Mouse (Mus musculus) layer of hippocampus, adult 11-12 months (tissue): ENCODE measurements around the gene Bend3.
A peak's percentile ranks its signal among the peaks of the same experiment; 100 is the strongest.
"Not testable (repeated sequence)": the region's sequence is repeated elsewhere in the genome, so short reads cannot be mapped to it uniquely, and the experiment has no call there.

Experiments used
- DNase-seq: peaks from one replicate; pipeline ENCODE4 v3.0.0; 2022; ENCODE audit warnings: low spot score

Gene Bend3

DNA sequence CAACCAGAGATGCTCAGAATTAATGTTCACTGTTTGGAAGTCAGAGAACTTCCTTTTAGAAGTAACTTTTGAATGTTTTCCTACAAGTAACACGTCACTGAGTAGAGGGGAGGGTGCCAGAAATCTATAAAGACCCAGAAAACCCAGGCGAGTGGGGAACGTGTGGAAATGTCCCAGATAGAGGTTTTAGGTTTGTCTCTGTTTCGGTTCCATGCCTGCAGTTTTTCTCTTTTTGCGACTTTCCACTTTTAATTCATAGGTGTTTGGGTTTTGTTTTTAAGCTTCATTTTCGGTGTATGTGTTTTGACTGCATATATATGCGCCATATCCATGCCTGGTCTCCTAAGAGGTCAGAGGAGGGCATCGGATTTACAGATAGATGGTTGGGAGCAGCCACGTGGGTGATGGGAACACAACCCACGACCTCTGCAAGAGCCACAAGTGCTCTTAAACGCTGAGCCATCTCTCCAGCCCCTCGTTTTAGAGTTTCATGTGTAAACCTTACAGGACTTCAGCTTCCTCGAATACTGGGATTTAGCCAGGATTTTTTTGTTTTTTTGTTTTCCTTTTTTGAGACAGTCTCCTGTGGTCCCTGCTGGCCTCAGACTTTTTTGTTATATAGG lies 1.7 kb downstream of the Bend3 start:
- no peak for DNase-seq

DNA sequence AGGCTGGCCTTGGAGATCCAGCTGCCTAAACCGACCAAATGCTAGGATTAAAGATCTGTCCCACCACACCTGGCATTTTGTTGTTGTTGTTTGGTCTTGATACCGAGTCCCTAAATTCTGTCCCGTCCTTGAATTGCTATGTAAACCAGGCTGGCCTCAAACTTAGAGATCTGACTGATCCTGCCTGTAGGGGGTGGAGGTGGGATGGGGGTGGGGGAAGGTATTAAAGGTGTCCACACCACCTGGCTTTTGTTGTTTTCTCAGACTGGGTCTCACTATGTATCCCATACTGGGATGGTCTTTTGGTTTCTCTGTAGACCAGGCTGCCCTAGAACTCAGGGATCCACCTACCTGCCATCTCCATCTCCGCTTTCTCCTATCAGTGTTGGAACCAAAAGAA lies 2.5 kb downstream of the Bend3 start:
- no peak for DNase-seq

DNA sequence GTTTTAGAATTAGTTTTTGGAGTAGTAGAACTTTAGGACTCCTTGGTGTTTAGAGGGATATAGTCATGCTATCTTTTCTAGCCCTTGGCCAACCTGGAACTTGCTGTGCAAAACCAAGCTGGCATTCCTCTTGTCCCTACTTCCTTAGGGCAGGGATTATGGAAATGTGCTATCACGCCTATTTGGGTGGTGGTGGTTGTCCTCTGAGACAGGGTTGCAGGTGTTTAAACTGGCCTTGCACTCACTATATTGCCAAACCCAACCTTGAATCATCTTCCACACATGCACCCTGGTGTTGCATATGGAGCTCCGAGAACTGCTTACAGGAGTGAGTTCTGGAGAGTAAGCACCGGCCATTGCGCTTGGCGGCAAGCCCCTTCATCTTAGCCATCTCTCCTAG lies 3.4 kb downstream of the Bend3 start:
- no peak for DNase-seq

DNA sequence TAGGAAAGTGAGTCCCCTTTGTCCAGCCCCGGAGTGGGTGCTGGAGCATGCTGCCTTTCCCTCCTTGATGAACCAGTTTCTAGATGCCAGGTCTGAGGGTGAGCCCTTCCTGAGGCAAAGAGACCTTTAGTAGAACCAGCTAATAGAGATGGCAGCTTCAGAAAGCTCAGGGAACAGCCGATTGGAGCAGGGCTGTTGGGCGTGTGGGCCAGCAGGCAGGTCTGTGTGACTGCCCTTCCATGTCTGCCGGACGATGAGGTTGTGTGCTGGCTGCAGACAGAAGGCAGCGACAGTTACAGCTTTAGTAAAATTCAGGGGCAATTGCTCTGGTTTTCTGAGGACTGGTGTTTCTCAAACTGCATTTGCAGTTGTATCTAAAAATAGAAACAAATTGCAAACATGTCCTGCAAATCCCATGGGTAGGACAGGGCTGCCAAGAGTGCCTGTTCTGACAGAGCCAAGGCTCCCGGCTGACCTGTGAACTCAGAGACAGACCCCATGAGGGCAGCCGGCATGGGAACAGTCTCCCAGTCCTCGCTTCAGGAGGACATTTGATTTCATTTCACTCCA lies 4.9 kb downstream of the Bend3 start:
- no peak for DNase-seq

DNA sequence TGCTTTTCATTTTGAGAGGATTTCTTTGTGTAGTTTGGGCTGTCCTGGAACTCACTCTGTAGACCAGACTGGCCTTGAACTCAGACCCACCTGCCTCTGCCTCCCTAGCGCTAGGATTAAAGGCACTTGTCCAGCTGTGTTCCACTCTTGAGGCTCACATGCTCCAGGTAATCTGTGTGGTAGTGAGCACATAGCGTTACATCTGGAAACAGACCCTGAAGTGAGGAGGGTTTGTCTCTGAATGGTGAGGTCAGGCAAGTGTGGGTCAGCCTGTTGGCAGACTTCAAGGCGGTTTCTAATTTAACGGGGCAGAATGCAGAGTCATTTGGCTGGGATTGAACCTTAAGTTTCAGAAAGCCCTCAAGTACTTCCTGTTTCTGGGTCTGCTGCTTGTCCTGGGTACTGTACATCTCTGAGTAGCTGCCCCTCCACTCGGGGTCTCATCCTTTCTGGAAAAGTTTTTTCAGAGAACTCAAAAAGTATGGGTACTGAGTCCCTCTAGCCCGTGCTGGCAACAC lies 7.2 kb downstream of the Bend3 start:
- DNase-seq = no peak

DNA sequence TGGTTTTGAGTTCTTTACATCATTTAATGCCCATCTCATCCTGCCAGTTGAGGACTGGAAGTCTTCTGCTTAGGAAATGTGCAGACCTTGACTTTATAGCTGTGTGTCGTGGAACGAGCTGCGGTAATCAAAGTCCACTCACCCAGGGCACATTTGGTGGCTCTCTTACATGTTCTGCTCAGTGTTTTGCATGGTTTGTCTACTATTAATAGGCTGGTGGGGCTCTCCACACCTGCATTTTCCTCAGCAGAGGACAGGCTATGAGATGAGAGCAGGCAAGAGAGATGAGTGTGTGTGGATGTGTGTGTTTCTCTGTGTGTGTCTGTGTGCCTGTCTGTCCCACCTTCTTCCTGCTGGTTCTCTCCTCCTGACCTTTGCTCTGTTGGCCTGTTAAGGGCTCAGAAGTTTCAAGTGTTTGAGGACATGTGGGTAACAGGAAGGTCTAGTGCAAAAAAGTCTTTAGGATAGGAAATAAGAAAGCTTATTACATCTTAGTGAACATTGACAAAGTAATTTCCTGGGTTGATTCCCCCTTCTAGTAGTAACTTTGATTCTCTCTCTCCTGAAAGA lies 8.9 kb downstream of the Bend3 start:
- DNase-seq = no peak

DNA sequence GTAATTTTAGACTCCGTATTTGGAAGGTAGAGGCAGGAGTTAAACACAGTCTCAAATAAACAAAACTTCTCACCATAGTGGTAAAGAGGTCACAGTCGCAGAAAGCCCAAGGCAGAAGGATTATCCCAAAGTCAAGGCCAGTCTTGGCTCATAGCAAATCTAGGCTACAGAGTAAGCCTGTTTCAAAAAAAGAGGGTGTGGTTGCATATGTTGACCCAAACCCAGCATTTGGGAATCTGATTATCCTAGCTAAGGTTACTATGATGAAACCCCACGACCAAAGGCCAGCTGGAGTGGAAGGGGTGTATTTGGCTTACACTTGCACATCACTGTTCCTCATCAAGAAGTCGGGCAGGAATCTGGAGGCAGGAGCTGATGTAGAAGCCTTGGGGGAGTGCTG lies 9.6 kb downstream of the Bend3 start:
- DNase-seq = no peak

DNA sequence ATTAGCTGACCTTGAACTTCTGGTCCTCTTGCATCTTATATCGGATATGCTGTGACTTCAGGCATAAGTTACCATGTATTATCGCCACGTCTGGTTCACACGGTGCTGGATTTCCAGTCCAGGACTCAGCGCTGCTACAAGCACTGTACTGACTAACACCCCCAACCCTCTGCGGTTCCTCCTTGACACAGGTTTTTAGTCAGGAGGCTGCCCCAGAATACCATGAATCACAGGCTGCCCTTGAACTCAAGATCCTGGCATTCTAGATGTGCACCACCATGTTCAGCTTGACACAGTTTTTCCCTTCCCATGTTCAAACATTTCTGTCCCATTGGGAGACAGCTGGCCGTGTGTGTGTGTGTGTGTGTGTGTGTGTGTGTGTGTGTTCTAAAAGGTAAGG lies 10.5 kb downstream of the Bend3 start:
- no peak for DNase-seq

DNA sequence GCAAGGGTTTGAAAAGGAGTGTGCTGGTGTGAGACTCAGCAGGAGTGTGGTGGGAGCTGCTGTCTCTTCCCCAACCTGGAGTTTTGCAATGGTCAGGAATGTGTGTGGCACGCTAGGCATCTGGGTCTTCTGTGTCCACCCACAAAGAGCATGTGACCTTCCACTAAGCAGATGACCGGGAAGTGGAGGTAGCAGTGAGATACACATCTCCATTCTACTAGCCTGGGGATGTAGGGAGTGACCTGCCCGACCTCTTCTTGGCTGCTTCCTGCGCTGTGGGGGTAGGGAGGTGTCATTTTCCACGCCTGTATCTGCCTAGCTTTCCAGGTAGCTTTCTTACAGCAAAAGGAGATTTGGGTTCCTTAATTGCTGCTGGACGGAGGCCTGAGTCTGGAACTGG lies 10.9 kb downstream of the Bend3 start:
- no peak for DNase-seq

DNA sequence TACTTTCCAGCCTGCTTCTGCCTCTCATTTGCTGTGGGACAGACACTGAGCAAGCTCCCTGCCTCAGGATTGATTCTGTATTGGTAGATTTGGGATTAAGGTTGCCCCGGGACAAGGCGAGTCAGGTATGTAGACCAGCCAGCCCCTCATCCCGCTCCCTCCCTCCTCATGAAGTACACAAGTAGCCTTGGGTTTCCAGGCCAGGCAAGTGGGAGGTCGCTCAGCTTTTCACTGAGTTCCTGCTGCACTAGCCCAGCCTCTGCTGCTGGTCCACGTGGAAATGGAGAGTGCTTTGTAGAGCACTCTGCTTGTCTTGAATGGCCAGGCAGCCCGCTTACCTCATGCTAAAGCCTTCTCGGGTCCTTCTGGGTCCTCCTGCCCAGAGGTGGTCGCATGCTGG lies 11.4 kb downstream of the Bend3 start:
- DNase-seq = no peak

DNA sequence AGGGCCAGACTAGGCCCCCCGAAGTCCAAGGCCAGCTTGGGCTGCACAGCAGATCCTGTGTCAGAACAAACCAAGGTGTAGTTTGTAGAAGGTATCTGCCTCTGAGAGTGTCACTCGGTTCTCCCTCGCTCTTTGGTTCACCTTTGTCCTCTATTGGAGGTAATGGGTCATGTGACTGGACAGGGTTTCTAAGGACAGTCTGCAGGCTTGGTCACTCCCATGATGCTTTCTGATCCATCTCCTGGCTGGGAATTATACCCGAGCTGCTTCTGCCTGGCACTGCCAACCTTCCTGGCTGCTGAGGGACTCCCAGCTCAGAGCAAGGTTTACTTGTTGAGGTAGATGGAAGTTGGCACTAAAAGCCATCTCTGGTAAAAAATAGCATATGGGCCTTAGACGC lies 12.2 kb downstream of the Bend3 start:
- DNase-seq = no peak

DNA sequence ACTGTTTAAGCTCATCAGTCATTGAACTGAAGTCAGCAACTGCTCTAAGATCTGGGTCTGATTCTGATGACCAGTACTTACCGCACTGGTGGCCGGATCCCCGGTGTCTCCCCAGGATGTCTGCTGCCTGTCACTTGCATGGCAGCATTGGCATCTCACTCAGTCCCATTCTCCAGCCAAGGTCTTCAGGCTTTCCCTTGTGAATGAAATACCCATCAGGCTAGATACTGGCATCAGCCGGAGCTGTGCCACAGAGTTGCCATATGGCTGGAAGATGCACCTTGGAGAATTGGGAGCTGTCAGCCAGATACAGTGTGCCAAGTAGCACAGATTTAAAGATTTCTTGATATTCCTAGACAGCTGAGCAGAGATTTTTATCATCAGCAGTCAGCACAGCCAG lies 24.0 kb downstream of the Bend3 start:
- no peak for DNase-seq

DNA sequence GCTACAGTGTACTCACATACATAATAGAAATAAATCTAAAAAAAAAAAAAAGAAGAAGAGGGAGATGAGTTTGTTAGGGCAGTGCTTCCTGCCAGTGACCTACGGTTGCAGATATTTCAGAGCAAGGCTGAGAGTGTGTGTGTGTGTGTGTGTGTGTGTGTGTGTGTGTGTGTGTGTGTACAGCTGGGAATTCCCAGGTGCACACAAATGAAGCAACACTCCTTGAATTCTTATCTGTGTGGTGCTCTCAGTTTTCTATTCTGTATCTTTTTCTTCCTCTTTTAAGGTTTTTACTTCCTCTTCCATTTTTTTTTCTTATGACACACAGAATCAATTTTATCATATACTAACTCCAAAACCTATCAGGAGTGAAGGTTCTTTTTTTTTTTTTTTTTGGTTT lies 25.7 kb downstream of the Bend3 start:
- DNase-seq = no peak

DNA sequence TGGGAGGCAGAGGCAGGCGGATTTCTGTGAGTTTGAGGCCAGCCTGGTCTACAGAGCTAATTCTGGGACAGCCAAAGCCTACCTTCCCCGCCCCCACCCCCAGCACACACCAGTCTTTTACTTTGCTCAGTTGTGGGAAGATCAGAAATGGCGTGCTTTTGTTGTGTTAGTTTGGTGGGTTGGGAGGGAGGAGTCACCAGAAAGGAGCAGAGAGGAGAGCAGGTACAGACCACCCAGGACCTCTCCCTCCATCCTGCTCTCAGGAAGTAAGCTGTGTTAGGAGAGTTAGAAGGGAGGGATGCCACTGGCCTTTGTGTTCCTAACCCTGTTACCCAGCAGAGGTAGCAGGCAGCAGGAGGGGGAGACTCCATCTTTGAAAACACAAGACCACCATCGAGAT lies 28.4 kb downstream of the Bend3 start:
- no peak for DNase-seq

DNA sequence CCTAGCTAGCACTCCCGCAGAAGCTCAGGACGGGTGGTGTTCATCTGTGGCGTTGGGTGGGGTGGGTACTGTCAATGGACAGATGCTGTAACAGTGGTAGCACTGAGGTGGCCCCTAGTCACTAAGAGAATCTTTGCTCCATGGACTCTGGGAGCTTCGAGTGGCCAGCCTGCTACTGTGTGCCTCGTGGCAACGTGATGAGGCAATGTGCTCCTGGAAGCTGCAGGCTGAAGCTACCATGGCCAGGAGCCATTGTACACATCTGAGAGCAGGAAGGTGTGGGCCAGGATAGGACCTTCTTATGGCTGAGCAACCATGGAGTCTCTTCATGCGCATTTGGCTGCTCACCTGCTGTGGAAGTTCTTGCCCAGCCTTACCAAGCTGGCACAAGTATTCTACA lies 30.6 kb downstream of the Bend3 start:
- no peak for DNase-seq

DNA sequence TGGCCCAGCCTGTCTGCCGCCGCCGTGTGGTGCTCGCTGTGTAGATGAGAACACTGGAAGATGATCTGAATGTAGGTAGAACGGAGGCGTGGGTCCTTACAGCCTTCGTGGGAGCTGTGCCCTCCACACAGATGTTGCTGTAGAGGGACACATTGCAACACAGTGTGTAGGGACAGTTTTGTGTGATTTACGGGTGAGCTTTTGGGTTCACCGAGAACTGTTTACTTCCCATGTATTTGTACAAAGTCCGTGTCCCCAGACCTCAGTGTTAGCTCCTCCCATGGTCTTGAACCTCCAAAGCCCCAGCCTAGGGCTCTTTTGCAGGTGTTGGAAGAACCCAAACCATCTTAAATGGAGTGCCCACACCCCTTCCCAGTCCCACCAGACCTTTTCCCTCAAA lies 34.3 kb downstream of the Bend3 start:
- DNase-seq = no peak

DNA sequence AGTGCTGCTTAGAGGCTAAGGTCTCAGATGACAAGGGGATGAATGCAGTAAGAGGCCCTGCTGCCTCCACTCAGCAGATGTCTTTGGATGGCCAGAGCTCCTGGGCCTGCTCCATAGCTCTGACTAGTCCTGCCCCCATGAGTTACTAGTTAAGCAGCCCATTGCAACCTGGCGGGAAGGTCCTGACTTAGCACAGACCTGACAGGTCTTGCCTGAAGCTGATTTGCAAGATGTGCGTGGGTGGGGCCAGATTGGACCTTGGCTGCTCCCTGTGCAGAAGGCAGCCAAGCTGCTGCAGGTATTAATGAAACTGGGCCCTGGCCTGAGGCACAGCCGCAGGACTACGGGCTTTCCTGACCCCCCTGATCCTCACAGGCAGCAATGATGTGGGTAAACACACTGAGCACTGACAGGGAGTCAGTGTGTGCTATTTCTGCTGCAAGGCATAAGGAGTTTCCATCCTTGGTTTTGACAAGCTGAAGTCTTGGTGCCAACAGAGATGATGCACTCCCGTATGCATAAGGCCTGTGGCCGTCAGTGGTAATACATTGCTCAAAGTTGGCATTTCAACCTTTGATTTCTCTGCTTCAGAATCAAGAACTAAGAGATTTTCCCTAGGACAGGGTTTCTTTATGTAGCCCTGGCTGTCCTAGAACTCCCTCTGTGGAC lies 38.5 kb downstream of the Bend3 start:
- DNase-seq = no peak

DNA sequence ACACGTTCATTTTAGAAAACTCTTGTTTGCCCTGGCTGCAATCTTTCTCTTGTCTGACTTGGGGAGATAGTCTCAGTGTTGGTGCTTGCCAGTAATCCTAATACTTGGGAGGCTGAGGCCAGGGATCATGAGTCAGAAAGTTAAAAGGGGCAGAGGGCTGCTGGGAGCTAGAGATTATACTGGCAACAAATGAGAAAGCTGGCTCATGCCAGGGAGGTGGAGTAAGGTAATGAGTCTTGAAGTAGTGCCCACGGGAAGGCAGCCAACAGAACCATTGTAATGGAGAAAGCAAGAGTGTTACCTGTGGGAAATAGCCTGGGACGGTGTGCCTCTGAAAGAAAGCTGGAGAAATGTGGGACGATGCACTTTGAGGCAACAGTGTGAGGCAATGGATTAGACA lies 39.2 kb downstream of the Bend3 start:
- no peak for DNase-seq

DNA sequence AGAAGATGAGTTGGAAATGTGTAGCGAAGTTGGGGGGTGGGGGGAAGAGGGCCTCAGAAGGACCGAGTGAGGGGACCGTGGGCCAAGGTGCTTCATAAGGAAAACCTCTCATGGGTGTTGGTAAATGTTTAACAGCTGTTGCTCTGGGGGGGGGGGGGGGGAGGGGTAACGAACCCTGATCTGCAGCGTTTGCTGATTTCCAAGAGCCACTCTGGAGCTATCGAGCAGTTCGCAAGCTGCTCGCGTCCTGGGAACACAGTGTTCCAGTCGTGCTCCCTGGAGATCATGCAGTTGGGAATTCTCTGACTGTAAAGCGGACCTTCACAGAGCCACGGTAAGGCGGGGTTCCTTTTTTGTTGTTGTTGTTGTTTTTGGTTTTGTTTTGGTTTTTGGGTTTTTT lies 39.7 kb downstream of the Bend3 start:
- no peak for DNase-seq

DNA sequence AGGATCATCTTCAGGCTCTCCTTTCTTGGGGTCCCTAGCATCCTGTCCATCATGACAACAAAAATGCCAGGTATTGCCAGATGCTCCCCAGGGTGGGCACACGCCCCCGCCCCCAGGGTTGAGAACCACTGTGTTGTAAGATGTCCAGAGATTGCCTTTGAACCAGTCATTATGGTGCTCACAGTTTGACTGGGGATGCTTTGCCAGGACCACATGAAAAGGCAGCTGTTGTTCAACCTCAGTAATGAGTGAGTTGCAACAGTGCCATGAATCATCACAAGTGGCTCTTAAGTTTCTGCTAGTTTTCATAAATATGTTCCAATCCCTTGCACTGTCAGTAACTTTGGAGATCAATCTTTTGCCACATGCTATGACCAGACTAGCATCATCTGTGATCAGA lies 41.3 kb downstream of the Bend3 start:
- DNase-seq = no peak

DNA sequence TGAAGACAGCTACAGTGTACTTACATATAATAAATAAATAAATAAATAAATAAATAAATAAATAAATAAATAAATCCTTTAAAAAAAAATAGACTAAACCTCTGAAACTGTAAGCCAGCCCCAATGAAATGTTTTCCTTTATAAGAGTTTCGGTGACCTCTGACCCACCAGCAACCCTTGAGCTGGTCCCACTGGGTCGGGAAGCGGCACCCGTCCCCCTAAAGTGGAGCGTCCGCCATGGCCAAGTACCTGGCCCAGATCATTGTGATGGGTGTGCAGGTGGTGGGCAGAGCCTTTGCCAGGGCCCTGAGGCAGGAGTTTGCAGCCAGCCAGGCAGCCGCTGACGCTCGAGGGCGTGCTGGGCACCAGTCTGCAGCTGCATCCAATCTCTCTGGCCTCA lies 45.3 kb downstream of the Bend3 start, which contains the start of gene Gm9803:
TSS of gene Gm9803 (plus strand) at position 154 of the 400 bp plus-strand sequence.
- not testable (repeated sequence) for DNase-seq

DNA sequence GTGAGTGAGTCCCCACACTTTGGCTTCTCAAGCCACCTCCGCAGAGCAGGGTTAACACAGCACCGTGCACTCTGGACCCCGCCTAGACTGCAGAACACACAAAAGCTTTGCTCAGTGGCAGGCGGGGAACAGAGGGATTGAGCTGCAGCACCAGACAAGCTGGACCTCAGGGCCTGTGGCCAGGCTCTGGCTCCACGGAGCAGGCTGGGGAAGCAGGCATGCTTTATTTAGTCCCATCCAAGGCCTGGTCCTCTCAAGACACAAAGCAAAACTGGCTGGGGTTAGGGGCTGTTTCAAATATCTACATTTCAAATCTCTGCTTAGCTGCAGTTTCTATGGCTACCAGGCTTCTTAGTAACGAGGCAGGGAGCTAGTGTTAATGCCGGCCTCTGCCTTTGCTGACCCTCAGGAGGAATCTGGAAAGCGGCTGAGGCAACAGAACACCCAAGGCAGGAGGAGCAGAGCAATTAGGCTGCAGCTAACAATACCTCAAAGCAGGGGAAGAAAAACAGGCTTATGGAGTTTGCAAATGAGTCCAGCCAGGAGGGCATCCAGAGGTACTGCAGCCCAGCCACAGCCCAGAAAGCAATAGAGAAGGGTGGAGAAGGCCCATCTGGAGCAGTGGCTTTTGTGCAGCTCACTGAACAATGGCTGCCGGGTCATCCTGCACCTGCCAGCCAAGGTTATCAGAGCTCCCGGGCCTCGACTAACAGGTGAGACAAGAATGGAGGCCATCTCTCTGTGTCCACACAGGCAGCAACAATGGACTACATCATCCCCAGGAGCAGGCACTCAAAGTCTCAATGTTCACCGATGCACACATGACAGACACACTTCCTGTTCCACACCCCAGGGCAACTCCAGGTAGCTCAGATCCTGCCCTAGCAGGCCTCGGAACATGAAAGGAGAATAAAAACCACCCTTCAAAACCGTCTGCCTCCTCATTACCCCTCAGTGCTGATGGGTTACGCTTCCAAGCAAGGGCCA lies 48.9 kb downstream of the Bend3 start:
- DNase-seq = peak; percentile 18
